ENCODE assay signal across 19 mouse cellular contexts in genomic region chr16:59469846-59470245, GRCm38 (mm10). TPM values are rescaled to one million over a fixed set of nuclear protein-coding genes. Genes with fewer than 3 reads are reported as not detected.
A peak's percentile ranks its signal among the peaks of the same experiment; 100 is the strongest.
DNase-seq lines count a peak whose midpoint lies in the region; ATAC-seq and TF ChIP-seq lines count a peak whose summit lies in the region.
"Had no signal": no experiment of that assay in that cellular context is flagged by ENCODE, and none has a peak within 500 bp of the region (broad histone marks: within the 10 kb centered on the region; RNA-seq: fewer than 3 reads in every experiment).

No protein-coding gene starts in this region.

- no peak for TF ChIP-seq POLR2A in cerebellum, adult 2 months (IDR thresholded peaks at IDR 0.05; ENCODE audit: borderline replicate concordance, insufficient read depth, low read length)

- no peak overlapping the region for H3K4me3 ChIP-seq in hindbrain, embryonic 12.5 days
- H3K4me3 ChIP-seq in cerebellum, adult 2 months (replicated peaks; ENCODE audit: insufficient read depth, low read depth, low read length), result no peak overlapping the region
- H3K4me3 ChIP-seq: embryonic facial prominence, embryonic 13.5 days; forebrain, embryonic 15.5 days; heart, embryonic 12.5 days; intestine, embryonic 15.5 days had no signal

- no peak overlapping the region for H3K27ac ChIP-seq in hindbrain, embryonic 12.5 days
- H3K27ac ChIP-seq in cerebellum, adult 2 months (ENCODE audit: insufficient read depth, low read length), result no peak overlapping the region
- H3K27ac ChIP-seq: embryonic facial prominence, embryonic 13.5 days; forebrain, embryonic 15.5 days; intestine, embryonic 15.5 days had no signal

- 83% methylated on average over 1 of the region's 1 CpGs for WGBS in hindbrain, embryonic 12.5 days
- WGBS in cerebellum, adult 2 months, result 78% methylated on average over 1 of the region's 1 CpGs

- 0 out of 2 replicates have a peak, but pooled peaks cover 2% of the 10 kb centered on the region for H3K9me3 ChIP-seq in hindbrain, embryonic 12.5 days (replicated peaks)
- H3K9me3 ChIP-seq: embryonic facial prominence, embryonic 13.5 days; forebrain, embryonic 15.5 days; intestine, embryonic 15.5 days had no signal

- H3K36me3 ChIP-seq in hindbrain, embryonic 12.5 days, result no peaks in the 10 kb centered on the region
- H3K36me3 ChIP-seq: embryonic facial prominence, embryonic 13.5 days; forebrain, embryonic 15.5 days; heart, embryonic 12.5 days; intestine, embryonic 15.5 days had no signal

- no peaks in the 10 kb centered on the region for H3K27me3 ChIP-seq in hindbrain, embryonic 12.5 days
- no peaks in the 10 kb centered on the region for H3K27me3 ChIP-seq in cerebellum, adult 2 months (ENCODE audit: control insufficient read depth, insufficient read depth, low read length)
- H3K27me3 ChIP-seq: CH12.LX; embryonic facial prominence, embryonic 13.5 days; forebrain, embryonic 15.5 days; heart, embryonic 12.5 days; intestine, embryonic 15.5 days had no signal

- no peak overlapping the region for H3K9ac ChIP-seq in hindbrain, embryonic 12.5 days
- H3K9ac ChIP-seq: embryonic facial prominence, embryonic 13.5 days; forebrain, embryonic 15.5 days; heart, embryonic 12.5 days; intestine, embryonic 15.5 days had no signal

- H3K4me1 ChIP-seq in hindbrain, embryonic 12.5 days, result peaks cover 4% of the 10 kb centered on the region; the same call in 1 of the 2 replicates
- H3K4me1 ChIP-seq in cerebellum, adult 2 months (ENCODE audit: control insufficient read depth, insufficient read depth, low read length), result no peaks in the 10 kb centered on the region
- H3K4me1 ChIP-seq: intestine, embryonic 15.5 days had no signal

- TF ChIP-seq CTCF in cerebellum, adult 2 months (IDR thresholded peaks at IDR 0.05; ENCODE audit: borderline replicate concordance, insufficient read depth, low read depth, low read length), result no peak

- no peak for ATAC-seq in hindbrain, embryonic 12.5 days (ENCODE audit: low FRiP score)
- ATAC-seq: forebrain, embryonic 15.5 days; hindbrain, embryonic 16.5 days; intestine, embryonic 15.5 days had no signal

- no peak overlapping the region for H3K4me2 ChIP-seq in hindbrain, embryonic 12.5 days (replicated peaks)
- H3K4me2 ChIP-seq: embryonic facial prominence, embryonic 13.5 days; forebrain, embryonic 15.5 days; heart, embryonic 12.5 days; intestine, embryonic 15.5 days had no signal

- DNase-seq in CD4-positive helper T cell, adult 2 months (ENCODE audit: low read depth, low spot score), result peak; percentile 82
- DNase-seq in CD4-positive, CD25-positive, alpha-beta regulatory T cell, adult 2 months (ENCODE audit: low read depth, low spot score), result peak; percentile 67
- DNase-seq in induced T-regulatory cell, adult 2 months (ENCODE audit: low read depth), result peak; percentile 76
- peak; percentile 24 to 64 for DNase-seq in natural killer cell, adult 2 months (ENCODE audit: low spot score in 2 of 2)
- DNase-seq in cerebellum, adult 2 months, result no peak
- DNase-seq: adrenal gland, postnatal 10 days; cerebellum, adult 11 months; cerebellum, adult 9-11 months; cerebellum, postnatal 36 days; gastrocnemius, postnatal 14 days; heart, postnatal 36 days; kidney, adult 18-20 months had no signal

RNA-seq across cellular contexts. Expression of gene Riox2, which starts 1.7 kb away (rescaled TPM):
- 19.9 and 21.6 TPM in 2 replicates for polyA plus RNA-seq in hindbrain, embryonic 12.5 days (2016; fragmentation: Nextera tagmentation; extraction: Ambion mirVana)
- 5.2 and 5.5 TPM in 2 replicates for polyA plus RNA-seq in cerebellum, adult 2 months (2012; rRNA removed)

Comparison
In these comparisons a context has a peak if more than half of its experiments do, and no peak if none do; other contexts are left out.
1. DNase-seq: peak in CD4-positive helper T cell, adult 2 months (single experiment), CD4-positive, CD25-positive, alpha-beta regulatory T cell, adult 2 months (single experiment), induced T-regulatory cell, adult 2 months (single experiment) and natural killer cell, adult 2 months (2 of 2); none in cerebellum, adult 2 months (0 of 2).